Mouse (Mus musculus): ENCODE measurements around the gene Stxbp5. TPM values are rescaled to one million over a fixed set of nuclear protein-coding genes. Genes with fewer than 3 reads are reported as not detected.

Gene Stxbp5
- polyA plus RNA-seq, 2 experiments: 7.2 to 22.4 TPM

DNA sequence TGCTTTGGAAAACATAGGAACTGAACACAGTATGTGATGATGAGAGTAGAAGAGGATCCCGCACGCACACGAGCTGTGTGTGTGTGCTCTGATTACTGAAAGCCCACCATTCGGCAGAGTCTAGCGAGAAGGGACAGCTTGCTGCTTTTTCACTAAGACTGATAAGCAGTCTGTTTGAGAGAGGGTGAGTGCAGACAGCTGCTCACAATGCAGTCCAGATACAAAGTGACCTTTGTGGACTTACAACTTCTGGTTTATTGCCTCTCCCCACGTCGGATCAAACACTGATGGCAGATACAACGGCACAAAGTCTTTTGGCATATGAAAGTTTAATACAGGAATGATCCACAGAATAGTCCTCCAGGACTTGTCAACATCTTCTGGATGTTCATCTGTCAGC is 140.6 kb downstream of the Stxbp5 start:
- 78% methylated on average over 8 of the region's 8 CpGs for WGBS
- Histone ChIP-seq H3K4me3 (replicated peaks; ENCODE audit: low read length) (no peak overlapping the region), H3K4me2 (replicated peaks; ENCODE audit: low read depth, low read length, severe bottlenecking) (no peak overlapping the region), H3K9me3 (ENCODE audit: control insufficient read depth, low read length) (no peaks in the 10 kb centered on the region), H3K27me3 (ENCODE audit: control insufficient read depth, insufficient read depth, low read length) (no peaks in the 10 kb centered on the region), H3K9ac (ENCODE audit: low read depth, low read length, severe bottlenecking) (no peak overlapping the region), H3K36me3 (ENCODE audit: control insufficient read depth, insufficient read depth, low read length) (peaks cover 25% of the 10 kb centered on the region), H3K27ac (replicated peaks; ENCODE audit: low read depth, low read length) (no peak overlapping the region), H3K4me1 (ENCODE audit: control insufficient read depth, insufficient read depth, low read length) (no peaks in the 10 kb centered on the region)
- ATAC-seq (ENCODE audit: low FRiP score, low read depth) (no peak), DNase-seq (ENCODE audit: low spot score) (no peak)
- no peak for TF ChIP-seq POLR2A (IDR thresholded peaks at IDR 0.05; ENCODE audit: borderline replicate concordance, extremely low read depth, insufficient read depth, insufficient read length)

DNA sequence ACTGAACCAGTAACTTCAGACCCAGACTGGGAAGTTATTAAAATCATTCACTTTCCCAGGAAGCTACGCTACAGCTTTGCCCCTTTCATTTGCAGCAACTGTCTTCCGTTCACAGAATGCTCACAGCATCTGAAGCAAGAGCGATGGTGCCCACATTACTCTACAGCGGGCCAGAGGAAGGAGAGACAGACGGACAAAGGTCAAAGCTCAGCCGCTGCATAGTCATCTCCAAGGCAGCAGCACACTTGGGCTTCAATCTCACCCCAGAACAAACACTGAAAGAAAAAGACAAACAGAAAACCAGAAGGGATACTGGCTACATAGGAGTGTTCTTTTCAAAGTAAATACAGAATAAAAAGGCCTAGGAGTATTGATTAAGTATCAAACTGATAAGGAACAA is 144.3 kb downstream of the Stxbp5 start:
- WGBS: 79% methylated on average over 6 of the region's 6 CpGs
- Histone ChIP-seq H3K27ac (replicated peaks; ENCODE audit: low read depth, low read length) (no peak overlapping the region), H3K27me3 (ENCODE audit: control insufficient read depth, insufficient read depth, low read length) (no peaks in the 10 kb centered on the region), H3K4me2 (replicated peaks; ENCODE audit: low read depth, low read length, severe bottlenecking) (no peak overlapping the region), H3K4me3 (replicated peaks; ENCODE audit: low read length) (no peak overlapping the region), H3K36me3 (ENCODE audit: control insufficient read depth, insufficient read depth, low read length) (peaks cover 16% of the 10 kb centered on the region), H3K9ac (ENCODE audit: low read depth, low read length, severe bottlenecking) (no peak overlapping the region), H3K4me1 (ENCODE audit: control insufficient read depth, insufficient read depth, low read length) (no peaks in the 10 kb centered on the region), H3K9me3 (ENCODE audit: control insufficient read depth, low read length) (no peaks in the 10 kb centered on the region)
- DNase-seq (ENCODE audit: low spot score) (no peak), ATAC-seq (ENCODE audit: low FRiP score, low read depth) (no peak)
- no peak for TF ChIP-seq POLR2A (IDR thresholded peaks at IDR 0.05; ENCODE audit: borderline replicate concordance, extremely low read depth, insufficient read depth, insufficient read length)

DNA sequence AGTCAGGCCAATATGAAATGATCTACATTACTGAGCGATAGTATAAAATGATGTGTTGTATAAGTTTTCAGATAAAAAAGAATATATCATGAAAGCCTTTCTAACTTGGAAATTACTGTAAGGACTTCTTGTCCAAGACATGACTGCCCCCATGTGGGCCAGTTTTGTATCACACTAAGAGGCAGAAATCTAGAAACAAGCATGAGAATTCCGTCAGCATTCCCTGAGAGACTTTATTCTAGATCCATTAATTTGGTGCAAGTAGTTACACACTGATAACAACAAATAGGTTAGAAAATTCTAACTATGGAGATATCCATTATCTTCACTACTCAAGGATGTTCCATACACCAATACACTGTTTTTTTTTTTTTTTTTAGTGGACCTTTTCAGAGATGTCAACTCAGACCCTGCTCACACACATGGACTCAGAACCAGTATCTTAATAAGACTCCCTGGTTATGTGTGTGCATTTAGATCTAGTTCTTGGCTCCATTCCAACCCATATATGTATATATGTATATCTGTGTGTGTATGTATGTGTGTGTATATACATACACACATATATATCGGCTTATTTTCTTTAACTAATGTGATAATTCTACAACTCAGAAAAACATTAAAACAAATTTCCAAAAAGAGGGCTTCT is 145.9 kb downstream of the Stxbp5 start:
- H3K4me2 ChIP-seq (replicated peaks; ENCODE audit: low read depth, low read length, severe bottlenecking): no peak overlapping the region
- H3K4me1 ChIP-seq (ENCODE audit: control insufficient read depth, insufficient read depth, low read length): no peaks in the 10 kb centered on the region
- peak; percentile 56 for DNase-seq (ENCODE audit: low spot score)
- peaks cover 4% of the 10 kb centered on the region for H3K36me3 ChIP-seq (ENCODE audit: control insufficient read depth, insufficient read depth, low read length)
- no peak for TF ChIP-seq POLR2A (IDR thresholded peaks at IDR 0.05; ENCODE audit: borderline replicate concordance, extremely low read depth, insufficient read depth, insufficient read length)
- no peak overlapping the region for H3K9ac ChIP-seq (ENCODE audit: low read depth, low read length, severe bottlenecking)
- H3K27ac ChIP-seq (replicated peaks; ENCODE audit: low read depth, low read length): no peak overlapping the region
- no peaks in the 10 kb centered on the region for H3K9me3 ChIP-seq (ENCODE audit: control insufficient read depth, low read length)
- H3K27me3 ChIP-seq (ENCODE audit: control insufficient read depth, insufficient read depth, low read length): no peaks in the 10 kb centered on the region
- ATAC-seq (ENCODE audit: low FRiP score, low read depth): 0 out of 2 replicates have a peak, but pooled peaks have one; percentile 26
- no peak overlapping the region for H3K4me3 ChIP-seq (replicated peaks; ENCODE audit: low read length)
- WGBS: 49% methylated on average over 3 of the region's 3 CpGs

DNA sequence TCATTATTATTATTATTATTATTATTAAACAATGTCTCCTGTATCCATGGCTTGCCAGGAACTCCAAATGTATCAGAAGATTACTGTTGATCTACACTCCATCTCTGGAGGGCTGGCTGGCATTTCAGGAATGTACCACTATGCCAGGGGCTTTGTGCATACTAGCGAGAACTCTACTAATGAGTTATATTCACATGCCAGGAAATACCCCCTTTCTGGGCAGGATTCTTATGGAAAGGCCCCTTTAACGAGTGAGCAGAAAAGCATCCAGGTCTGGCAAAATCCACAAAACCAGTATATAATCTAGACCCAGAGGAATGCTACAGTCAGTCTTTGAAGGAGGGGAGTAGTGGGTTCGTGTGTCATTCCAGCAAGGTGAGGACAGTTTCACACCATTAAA is 167.0 kb downstream of the Stxbp5 start:
- 38% methylated on average over 3 of the region's 3 CpGs for WGBS
- Histone ChIP-seq H3K27ac (replicated peaks; ENCODE audit: low read depth, low read length) (no peak overlapping the region), H3K4me1 (ENCODE audit: control insufficient read depth, insufficient read depth, low read length) (no peaks in the 10 kb centered on the region; the same call in 1 of the 2 replicates), H3K27me3 (ENCODE audit: control insufficient read depth, insufficient read depth, low read length) (no peaks in the 10 kb centered on the region), H3K4me2 (replicated peaks; ENCODE audit: low read depth, low read length, severe bottlenecking) (no peak overlapping the region), H3K4me3 (replicated peaks; ENCODE audit: low read length) (no peak overlapping the region), H3K36me3 (ENCODE audit: control insufficient read depth, insufficient read depth, low read length) (no peaks in the 10 kb centered on the region), H3K9ac (ENCODE audit: low read depth, low read length, severe bottlenecking) (no peak overlapping the region), H3K9me3 (ENCODE audit: control insufficient read depth, low read length) (no peaks in the 10 kb centered on the region)
- DNase-seq (ENCODE audit: low spot score) (no peak), ATAC-seq (ENCODE audit: low FRiP score, low read depth) (no peak)
- TF ChIP-seq POLR2A (IDR thresholded peaks at IDR 0.05; ENCODE audit: borderline replicate concordance, extremely low read depth, insufficient read depth, insufficient read length): no peak

DNA sequence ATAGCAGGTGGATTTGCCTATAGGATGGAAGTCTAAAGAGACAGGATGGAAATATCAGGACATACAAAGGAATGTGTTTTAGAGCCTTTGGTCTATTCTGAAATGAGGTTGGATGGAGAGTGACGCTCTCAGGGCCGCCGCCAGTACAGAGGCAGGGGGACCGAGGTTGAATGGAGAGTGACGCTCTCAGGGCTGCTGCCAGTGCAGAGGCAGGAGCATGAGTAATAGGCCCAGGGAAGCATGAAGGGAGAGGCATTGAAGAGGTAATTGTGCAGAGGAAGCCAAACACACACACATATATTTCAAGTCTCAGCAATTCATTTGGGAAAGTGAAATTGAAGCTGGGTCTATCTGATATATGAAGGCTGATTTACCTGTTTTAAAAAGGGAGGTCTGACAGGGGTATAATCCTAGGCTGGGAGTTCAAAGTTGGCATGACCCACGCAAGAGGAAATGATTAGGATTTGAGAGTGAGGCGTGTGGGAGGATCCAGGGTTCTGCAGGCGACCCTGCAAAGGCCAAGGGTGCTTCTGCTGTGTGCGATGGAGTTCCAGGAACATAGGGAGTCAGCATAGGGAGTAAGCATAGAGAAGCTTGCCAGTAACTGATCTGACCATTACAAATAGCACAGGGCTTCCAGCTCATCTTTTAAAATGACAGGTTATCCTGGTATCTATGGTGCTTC is 168.7 kb downstream of the Stxbp5 start:
- no peak for DNase-seq (ENCODE audit: low spot score)
- no peak overlapping the region for H3K4me2 ChIP-seq (replicated peaks; ENCODE audit: low read depth, low read length, severe bottlenecking)
- no peak overlapping the region for H3K4me3 ChIP-seq (replicated peaks; ENCODE audit: low read length)
- H3K4me1 ChIP-seq (ENCODE audit: control insufficient read depth, insufficient read depth, low read length): no peaks in the 10 kb centered on the region; the same call in 1 of the 2 replicates
- H3K27ac ChIP-seq (replicated peaks; ENCODE audit: low read depth, low read length): no peak overlapping the region
- no peak overlapping the region for H3K9ac ChIP-seq (ENCODE audit: low read depth, low read length, severe bottlenecking)
- no peaks in the 10 kb centered on the region for H3K9me3 ChIP-seq (ENCODE audit: control insufficient read depth, low read length)
- ATAC-seq (ENCODE audit: low FRiP score, low read depth): no peak
- no peaks in the 10 kb centered on the region for H3K36me3 ChIP-seq (ENCODE audit: control insufficient read depth, insufficient read depth, low read length)
- 81% methylated on average over 9 of the region's 9 CpGs for WGBS
- H3K27me3 ChIP-seq (ENCODE audit: control insufficient read depth, insufficient read depth, low read length): no peaks in the 10 kb centered on the region
- TF ChIP-seq POLR2A (IDR thresholded peaks at IDR 0.05; ENCODE audit: borderline replicate concordance, extremely low read depth, insufficient read depth, insufficient read length): no peak
